In genomic region chr7:111179401-111180271, GRCm38 (mm10) we compare ENCODE assay signal across 8 mouse cellular contexts.
DNase-seq lines count a peak whose midpoint lies in the region; ATAC-seq and TF ChIP-seq lines count a peak whose summit lies in the region.

No protein-coding gene starts in this region.

- H3K9me3 ChIP-seq in forebrain, postnatal 0 days (ENCODE audit: low read length) = no peaks in the 10 kb centered on the region
- no peaks in the 10 kb centered on the region for H3K9me3 ChIP-seq in hindbrain, postnatal 0 days (ENCODE audit: low read length)
- H3K9me3 ChIP-seq in liver, embryonic 13.5 days (replicated peaks) = no peaks in the 10 kb centered on the region

- WGBS in forebrain, postnatal 0 days = 49% methylated on average over 7 of the region's 7 CpGs
- 50% methylated on average over 7 of the region's 7 CpGs for WGBS in hindbrain, postnatal 0 days
- WGBS in liver, embryonic 13.5 days (ENCODE audit: insufficient replicate concordance) = 14% methylated on average over 7 of the region's 7 CpGs

- H3K36me3 ChIP-seq in forebrain, postnatal 0 days (ENCODE audit: insufficient read depth) = no peaks in the 10 kb centered on the region
- H3K36me3 ChIP-seq in hindbrain, postnatal 0 days (ENCODE audit: insufficient read depth, low read length) = no peaks in the 10 kb centered on the region
- H3K36me3 ChIP-seq in liver, embryonic 13.5 days = no peaks in the 10 kb centered on the region

- H3K27me3 ChIP-seq in forebrain, postnatal 0 days (ENCODE audit: insufficient read depth, low read length) = no peaks in the 10 kb centered on the region
- no peaks in the 10 kb centered on the region for H3K27me3 ChIP-seq in hindbrain, postnatal 0 days (ENCODE audit: insufficient read depth, low read length)
- H3K27me3 ChIP-seq in liver, embryonic 13.5 days = peaks cover 12% of the 10 kb centered on the region; the same call in 1 of the 2 replicates

- H3K4me3 ChIP-seq in forebrain, postnatal 0 days (ENCODE audit: low read depth, low read length) = no peak overlapping the region
- no peak overlapping the region for H3K4me3 ChIP-seq in hindbrain, postnatal 0 days (ENCODE audit: low read length)
- H3K4me3 ChIP-seq in liver, embryonic 13.5 days (replicated peaks) = peak overlapping the region; percentile 21

- no peak overlapping the region for H3K4me2 ChIP-seq in forebrain, postnatal 0 days (ENCODE audit: low read depth)
- no peak overlapping the region for H3K4me2 ChIP-seq in hindbrain, postnatal 0 days (ENCODE audit: low read depth, low read length)
- H3K4me2 ChIP-seq in liver, embryonic 13.5 days = peak overlapping the region; percentile 61

- TF ChIP-seq CTCF in forebrain, postnatal 0 days (IDR thresholded peaks at IDR 0.05; ENCODE audit: low read depth) = no peak
- peak; percentile 21; the same call in 1 of the 2 replicates for TF ChIP-seq CTCF in hindbrain, postnatal 0 days (IDR thresholded peaks at IDR 0.05; ENCODE audit: low read depth)

- H3K27ac ChIP-seq in forebrain, postnatal 0 days (ENCODE audit: low read depth, low read length) = no peak overlapping the region
- H3K27ac ChIP-seq in hindbrain, postnatal 0 days = no peak overlapping the region
- peak overlapping the region; percentile 94 for H3K27ac ChIP-seq in liver, embryonic 13.5 days

- no peak overlapping the region for H3K9ac ChIP-seq in forebrain, postnatal 0 days
- H3K9ac ChIP-seq in hindbrain, postnatal 0 days (replicated peaks; ENCODE audit: low read length) = no peak overlapping the region
- H3K9ac ChIP-seq in liver, embryonic 13.5 days = peak overlapping the region; percentile 65

- ATAC-seq in forebrain, postnatal 0 days = peak; percentile 59; the same call in 1 of the 2 replicates
- ATAC-seq in hindbrain, postnatal 0 days = peak; percentile 65; the same call in 1 of the 2 replicates
- ATAC-seq in liver, embryonic 13.5 days (ENCODE audit: low read depth) = peak; percentile 96

- no peaks in the 10 kb centered on the region for H3K4me1 ChIP-seq in forebrain, postnatal 0 days (ENCODE audit: insufficient read depth)
- no peaks in the 10 kb centered on the region for H3K4me1 ChIP-seq in hindbrain, postnatal 0 days (ENCODE audit: insufficient read depth, low read length)
- H3K4me1 ChIP-seq in liver, embryonic 13.5 days (replicated peaks) = peaks cover 56% of the 10 kb centered on the region

- peak; percentile 79 for DNase-seq in 3T3-L1 (ENCODE audit: low read depth, low spot score)
- DNase-seq in adrenal gland, adult 18-20 months (ENCODE audit: low spot score in 2 of 2) = peak; percentile 60 to 70
- no peak for DNase-seq in forebrain, postnatal 0 days
- peak; percentile 59 for DNase-seq in hindbrain, postnatal 0 days (ENCODE audit: low spot score)
- peak; percentile 84 for DNase-seq in liver, embryonic 13.5 days
- DNase-seq in ovary, adult 18-20 months (ENCODE audit: low spot score) = peak; percentile 77
- no peak for DNase-seq in frontal cortex, postnatal 14 days (ENCODE audit: low spot score in 2 of 2)
- no peak for DNase-seq in thymus, adult 18-20 months

Comparison
In these comparisons a context has a peak if more than half of its experiments do, and no peak if none do; other contexts are left out.
1. DNase-seq: peak in 3T3-L1 (single experiment), adrenal gland, adult 18-20 months (2 of 2), hindbrain, postnatal 0 days (single experiment), liver, embryonic 13.5 days (single experiment) and ovary, adult 18-20 months (single experiment); none in forebrain, postnatal 0 days (single experiment), frontal cortex, postnatal 14 days (0 of 2) and thymus, adult 18-20 months (0 of 2).
2. Peak in every context shown above with its lines, with median percentiles within 50 percentile points of each other: ATAC-seq.